Mouse (Mus musculus) layer of hippocampus, adult 8-10 months (tissue): ENCODE results near the gene Hist1h2bc. TPM values are rescaled to one million over a fixed set of nuclear protein-coding genes. Genes with fewer than 3 reads are reported as not detected.
"Not testable (repeated sequence)": the region's sequence is repeated elsewhere in the genome, so short reads cannot be mapped to it uniquely, and the experiment has no call there.

Experiments
- DNase-seq, 2 experiments: peaks; one replicate each; pipeline ENCODE4 v3.0.0; 2022; ENCODE audit warnings: low spot score in 2 of 2
- total RNA-seq, 4 experiments: library from RNA; stranded (reverse); gene quantifications; 2 replicates each; pipeline ENCODE4 v1.2.4; 2022

Hist1h2bc gene
- 10 to 100 TPM; 33.4 to 55.2 (median 44.8) TPM for total RNA-seq

GRCm38 (mm10) chr13:23683755-23684281 lies at the start of gene Hist1h2bc, which contains the start of gene Hist1h2ac:
Hist1h2bc (plus strand) TSS chr13:23684199.
Hist1h2ac (minus strand) TSS chr13:23683948.
- peak; percentile 89 to 91 for DNase-seq

- DNase-seq, result no peak
Measured at GRCm38 (mm10) chr13:23659636-23660366, 24.2 kb upstream of the Hist1h2bc start.

GRCm38 (mm10) chr13:23662536-23662935 lies 21.5 kb upstream of the Hist1h2bc start:
- DNase-seq, result no peak

- no peak for DNase-seq
Measured at GRCm38 (mm10) chr13:23681990-23682582, 1.9 kb upstream of the Hist1h2bc start.

GRCm38 (mm10) chr13:23682623-23682946 lies 1.4 kb upstream of the Hist1h2bc start:
- DNase-seq, result no peak

GRCm38 (mm10) chr13:23682947-23683754 lies 848 bp upstream of the Hist1h2bc start:
- not testable (repeated sequence) for DNase-seq

- peak in 1 of 2 experiments; percentile 20 for DNase-seq
Measured at GRCm38 (mm10) chr13:23684295-23684945, 421 bp downstream of the Hist1h2bc start.

- no peak for DNase-seq
Measured at GRCm38 (mm10) chr13:23685121-23685861, 1.3 kb downstream of the Hist1h2bc start.

- no peak for DNase-seq
Measured at GRCm38 (mm10) chr13:23685966-23686365, 2.0 kb downstream of the Hist1h2bc start.

GRCm38 (mm10) chr13:23687181-23687580 lies 3.2 kb downstream of the Hist1h2bc start:
- DNase-seq, result no peak

- DNase-seq, result no peak
Measured at GRCm38 (mm10) chr13:23687907-23688306, 3.9 kb downstream of the Hist1h2bc start.

- DNase-seq, result no peak
Measured at GRCm38 (mm10) chr13:23688956-23689355, 5.0 kb downstream of the Hist1h2bc start.

- DNase-seq, result no peak
Measured at GRCm38 (mm10) chr13:23689459-23689858, 5.5 kb downstream of the Hist1h2bc start.

GRCm38 (mm10) chr13:23693856-23694440 lies 9.9 kb downstream of the Hist1h2bc start:
- no peak for DNase-seq

GRCm38 (mm10) chr13:23694956-23695355 lies 11.0 kb downstream of the Hist1h2bc start:
- no peak for DNase-seq

- DNase-seq, result no peak
Measured at GRCm38 (mm10) chr13:23695514-23695913, 11.5 kb downstream of the Hist1h2bc start, which contains the start of gene Hist1h1t. Hist1h1t (plus strand) TSS chr13:23695814.

GRCm38 (mm10) chr13:23696061-23696474 lies 12.1 kb downstream of the Hist1h2bc start:
- no peak for DNase-seq

- DNase-seq, result no peak
Measured at GRCm38 (mm10) chr13:23697491-23698299, 13.7 kb downstream of the Hist1h2bc start.

- peak; percentile 98 to 99 for DNase-seq
Measured at GRCm38 (mm10) chr13:23698300-23698693, 14.3 kb downstream of the Hist1h2bc start, which contains the start of gene Hist1h4c. Hist1h4c (minus strand) TSS chr13:23698454.
